Mouse (Mus musculus): Measurements from ENCODE around the gene Suz12.
"Not testable (repeated sequence)": the region's sequence is repeated elsewhere in the genome, so short reads cannot be mapped to it uniquely, and the experiment has no call there.

Gene Suz12

GRCm38 (mm10) chr11:79992035-79992591 is 793 bp upstream of the Suz12 start:
- peak; percentile 49 for ATAC-seq (ENCODE audit: low TSS enrichment)

GRCm38 (mm10) chr11:79993356-79994270 is 707 bp downstream of the Suz12 start:
- peak; percentile 21; the same call in 1 of the 2 replicates for ATAC-seq (ENCODE audit: low TSS enrichment)

GRCm38 (mm10) chr11:79994271-79994988 is 1.5 kb downstream of the Suz12 start:
- no peak for ATAC-seq (ENCODE audit: low TSS enrichment)

GRCm38 (mm10) chr11:80016533-80016932 is 23.6 kb downstream of the Suz12 start:
- not testable (repeated sequence) for ATAC-seq (ENCODE audit: low TSS enrichment)

GRCm38 (mm10) chr11:80019792-80020191 is 26.9 kb downstream of the Suz12 start:
- no peak for ATAC-seq (ENCODE audit: low TSS enrichment)

- ATAC-seq (ENCODE audit: low TSS enrichment), result no peak
These were observed 28.4 kb downstream of the Suz12 start for GRCm38 (mm10) chr11:80021306-80021705.

- no peak for ATAC-seq (ENCODE audit: low TSS enrichment)
These were observed 44.6 kb downstream of the Suz12 start for GRCm38 (mm10) chr11:80037495-80037894.

GRCm38 (mm10) chr11:80042615-80043418 is 49.9 kb downstream of the Suz12 start:
- no peak; the same call in 1 of the 2 replicates for ATAC-seq (ENCODE audit: low TSS enrichment)

GRCm38 (mm10) chr11:80043419-80043817 is 50.5 kb downstream of the Suz12 start:
- no peak for ATAC-seq (ENCODE audit: low TSS enrichment)

GRCm38 (mm10) chr11:80046856-80047255 is 54.0 kb downstream of the Suz12 start:
- ATAC-seq (ENCODE audit: low TSS enrichment), result no peak

GRCm38 (mm10) chr11:80050088-80050487 is 57.2 kb downstream of the Suz12 start:
- no peak for ATAC-seq (ENCODE audit: low TSS enrichment)

- ATAC-seq (ENCODE audit: low TSS enrichment), result no peak
These were observed 59.5 kb downstream of the Suz12 start for GRCm38 (mm10) chr11:80052456-80052855.

GRCm38 (mm10) chr11:80053171-80053570 is 60.3 kb downstream of the Suz12 start:
- ATAC-seq (ENCODE audit: low TSS enrichment), result no peak

- ATAC-seq (ENCODE audit: low TSS enrichment), result no peak
These were observed 61.8 kb downstream of the Suz12 start for GRCm38 (mm10) chr11:80054659-80055058.

- ATAC-seq (ENCODE audit: low TSS enrichment), result no peak
These were observed 63.2 kb downstream of the Suz12 start for GRCm38 (mm10) chr11:80056141-80056540.

- peak; percentile 72 for ATAC-seq (ENCODE audit: low TSS enrichment)
These were observed 69.3 kb downstream of the Suz12 start for GRCm38 (mm10) chr11:80062159-80062558.

- ATAC-seq (ENCODE audit: low TSS enrichment), result not testable (repeated sequence)
These were observed 73.5 kb downstream of the Suz12 start for GRCm38 (mm10) chr11:80066373-80066772.

GRCm38 (mm10) chr11:80067558-80067957 is 74.7 kb downstream of the Suz12 start:
- no peak for ATAC-seq (ENCODE audit: low TSS enrichment)

- ATAC-seq (ENCODE audit: low TSS enrichment), result no peak
These were observed 76.9 kb downstream of the Suz12 start for GRCm38 (mm10) chr11:80069815-80070214.

GRCm38 (mm10) chr11:80071039-80071438 is 78.1 kb downstream of the Suz12 start:
- no peak for ATAC-seq (ENCODE audit: low TSS enrichment)

- no peak for ATAC-seq (ENCODE audit: low TSS enrichment)
These were observed 79.5 kb downstream of the Suz12 start for GRCm38 (mm10) chr11:80072365-80072764.
